Comparison of ENCODE assay signal across 8 mouse cellular contexts in genomic region chr19:10841721-10842626, GRCm38 (mm10). TPM values are rescaled to one million over a fixed set of nuclear protein-coding genes. Genes with fewer than 3 reads are reported as not detected.
A peak's percentile ranks its signal among the peaks of the same experiment; 100 is the strongest.
DNase-seq lines count a peak whose midpoint lies in the region; ATAC-seq and TF ChIP-seq lines count a peak whose summit lies in the region.

No protein-coding gene starts in this region.

- H3K27me3 ChIP-seq in heart, embryonic 15.5 days: no peaks in the 10 kb centered on the region
- no peaks in the 10 kb centered on the region; the same call in 1 of the 2 replicates for H3K27me3 ChIP-seq in liver, embryonic 14.5 days (ENCODE audit: control insufficient read depth, insufficient read depth, low read length)
- no peaks in the 10 kb centered on the region for H3K27me3 ChIP-seq in small intestine, adult 2 months (ENCODE audit: control insufficient read depth, insufficient read depth, low read length)
- H3K27me3 ChIP-seq in hindbrain, embryonic 11.5 days (ENCODE audit: control insufficient read depth, insufficient read depth, low read length): peaks cover 2% of the 10 kb centered on the region
- no peaks in the 10 kb centered on the region for H3K27me3 ChIP-seq in forebrain, embryonic 16.5 days (replicated peaks; ENCODE audit: control insufficient read depth, insufficient read depth, low read length)

- WGBS in heart, embryonic 15.5 days: 45% methylated on average over 16 of the region's 16 CpGs
- 17% methylated on average over 16 of the region's 16 CpGs for WGBS in liver, embryonic 14.5 days (ENCODE audit: insufficient replicate concordance)
- 64% methylated on average over 16 of the region's 16 CpGs for WGBS in small intestine, adult 2 months
- WGBS in hindbrain, embryonic 11.5 days: 31% methylated on average over 16 of the region's 16 CpGs
- WGBS in forebrain, embryonic 16.5 days: 76% methylated on average over 16 of the region's 16 CpGs

- H3K27ac ChIP-seq in heart, embryonic 15.5 days: no peak overlapping the region
- no peak overlapping the region for H3K27ac ChIP-seq in liver, embryonic 14.5 days
- peak overlapping the region; percentile 79 for H3K27ac ChIP-seq in small intestine, adult 2 months (ENCODE audit: insufficient read depth, low read depth, low read length)
- H3K27ac ChIP-seq in hindbrain, embryonic 11.5 days (ENCODE audit: low read depth, low read length): no peak overlapping the region
- H3K27ac ChIP-seq in forebrain, embryonic 16.5 days (ENCODE audit: low read length): no peak overlapping the region

- TF ChIP-seq CTCF in liver, embryonic 14.5 days (IDR thresholded peaks at IDR 0.05; ENCODE audit: low read depth): no peak
- no peak for TF ChIP-seq CTCF in small intestine, adult 2 months (IDR thresholded peaks at IDR 0.05; ENCODE audit: extremely low read depth, insufficient read length, insufficient replicate concordance, low read depth, low read length)

- H3K9ac ChIP-seq in heart, embryonic 15.5 days: no peak overlapping the region
- H3K9ac ChIP-seq in liver, embryonic 14.5 days (replicated peaks): no peak overlapping the region
- H3K9ac ChIP-seq in hindbrain, embryonic 11.5 days (ENCODE audit: low read depth, low read length): no peak overlapping the region
- no peak overlapping the region for H3K9ac ChIP-seq in forebrain, embryonic 16.5 days (replicated peaks; ENCODE audit: low read depth, low read length)

- no peak for TF ChIP-seq POLR2A in small intestine, adult 2 months (IDR thresholded peaks at IDR 0.05; ENCODE audit: low read depth, low read length)

- no peak for TF ChIP-seq EP300 in liver, embryonic 14.5 days (IDR thresholded peaks at IDR 0.05; ENCODE audit: low read depth)

- no peaks in the 10 kb centered on the region for H3K9me3 ChIP-seq in heart, embryonic 15.5 days (replicated peaks)
- no peaks in the 10 kb centered on the region for H3K9me3 ChIP-seq in liver, embryonic 14.5 days (ENCODE audit: control insufficient read depth, low read length)
- H3K9me3 ChIP-seq in hindbrain, embryonic 11.5 days (ENCODE audit: control insufficient read depth, low read length): no peaks in the 10 kb centered on the region
- no peaks in the 10 kb centered on the region for H3K9me3 ChIP-seq in forebrain, embryonic 16.5 days (ENCODE audit: control insufficient read depth, low read length)

- peaks cover 3% of the 10 kb centered on the region; the same call in 1 of the 2 replicates for H3K4me1 ChIP-seq in heart, embryonic 15.5 days (replicated peaks)
- 0 out of 4 replicates have a peak, but pooled peaks cover 0 to 2% of the 10 kb centered on the region in 2 experiments for H3K4me1 ChIP-seq in liver, embryonic 14.5 days (replicated peaks; ENCODE audit: control insufficient read depth in 2 of 2, insufficient read depth in 2 of 2, low read length in 1 of 2)
- no peaks in the 10 kb centered on the region; the same call in none of the 2 replicates for H3K4me1 ChIP-seq in small intestine, adult 2 months (ENCODE audit: control insufficient read depth, insufficient read depth, insufficient read length, low read length)
- no peaks in the 10 kb centered on the region; the same call in 1 of the 2 replicates for H3K4me1 ChIP-seq in hindbrain, embryonic 11.5 days (replicated peaks; ENCODE audit: control insufficient read depth, insufficient read depth, low read length)
- H3K4me1 ChIP-seq in forebrain, embryonic 16.5 days (replicated peaks; ENCODE audit: control insufficient read depth, insufficient read depth, low read length): no peaks in the 10 kb centered on the region

- no peak overlapping the region for H3K4me3 ChIP-seq in heart, embryonic 15.5 days
- no peak overlapping the region for H3K4me3 ChIP-seq in liver, embryonic 14.5 days (ENCODE audit: insufficient read depth in 1 of 2, low read depth in 2 of 2, low read length in 2 of 2)
- peak overlapping the region; percentile 53 for H3K4me3 ChIP-seq in small intestine, adult 2 months (ENCODE audit: low read depth, low read length)
- no peak overlapping the region for H3K4me3 ChIP-seq in hindbrain, embryonic 11.5 days (ENCODE audit: low read depth, low read length)
- H3K4me3 ChIP-seq in forebrain, embryonic 16.5 days (replicated peaks; ENCODE audit: low read length): no peak overlapping the region

- ATAC-seq in heart, embryonic 15.5 days (replicated peaks; ENCODE audit: insufficient number of reproducible peaks, insufficient read depth, low FRiP score, low read depth): no peak
- peak; percentile 50; the same call in 1 of the 2 replicates for ATAC-seq in liver, embryonic 14.5 days (ENCODE audit: insufficient read depth)
- no peak for ATAC-seq in hindbrain, embryonic 11.5 days (ENCODE audit: low FRiP score)
- no peak for ATAC-seq in forebrain, embryonic 16.5 days

- H3K36me3 ChIP-seq in heart, embryonic 15.5 days: no peaks in the 10 kb centered on the region
- no peaks in the 10 kb centered on the region for H3K36me3 ChIP-seq in liver, embryonic 14.5 days (replicated peaks; ENCODE audit: control insufficient read depth, insufficient read depth, low read depth)
- no peaks in the 10 kb centered on the region for H3K36me3 ChIP-seq in small intestine, adult 2 months (ENCODE audit: control insufficient read depth, insufficient read depth, low read length)
- H3K36me3 ChIP-seq in hindbrain, embryonic 11.5 days (ENCODE audit: control insufficient read depth, insufficient read depth, low read length): no peaks in the 10 kb centered on the region
- no peaks in the 10 kb centered on the region for H3K36me3 ChIP-seq in forebrain, embryonic 16.5 days (ENCODE audit: control insufficient read depth, insufficient read depth)

- DNase-seq in layer of hippocampus, adult 9-11 months: peak; percentile 83
- DNase-seq in layer of hippocampus, postnatal 14 days (ENCODE audit: low spot score in 2 of 2): no peak
- peak; percentile 11 to 29 (median 15) for DNase-seq in liver, embryonic 14.5 days (ENCODE audit: low read depth in 3 of 3, low spot score in 3 of 3)
- no peak for DNase-seq in hindbrain, embryonic 11.5 days (ENCODE audit: low spot score)
- DNase-seq in left cerebral cortex, postnatal 4 days: no peak

- H3K4me2 ChIP-seq in heart, embryonic 15.5 days: peak overlapping the region; percentile 40
- H3K4me2 ChIP-seq in liver, embryonic 14.5 days (ENCODE audit: low read depth): peak overlapping the region; percentile 33
- no peak overlapping the region for H3K4me2 ChIP-seq in hindbrain, embryonic 11.5 days (replicated peaks; ENCODE audit: low read depth, low read length)
- H3K4me2 ChIP-seq in forebrain, embryonic 16.5 days (ENCODE audit: low read length): no peak overlapping the region

- intact Hi-C loops in left cerebral cortex, postnatal 4 days (cut with DNase I): no loop called here

RNA-seq across cellular contexts. Expression of gene Slc15a3, which starts 2.4 kb away (rescaled TPM):
- 1 to 10 TPM; 1.8 to 3.0 TPM for total RNA-seq in layer of hippocampus, postnatal 14 days (2021)
- 0.30 and 0.99 TPM in 2 replicates for polyA plus RNA-seq in heart, embryonic 15.5 days (2015; fragmentation: Nextera tagmentation; extraction: Ambion mirVana)
- 3.7 and 3.8 TPM in 2 replicates for polyA plus RNA-seq in liver, embryonic 14.5 days (2012; rRNA removed)
- 0.90 and 1.4 TPM in 2 replicates for polyA plus RNA-seq in liver, embryonic 14.5 days (2014; fragmentation: Nextera tagmentation; extraction: Ambion mirVana)
- 9.1 and 14.4 TPM in 2 replicates for polyA plus RNA-seq in small intestine, adult 2 months (2012; rRNA removed)
- polyA plus RNA-seq in hindbrain, embryonic 11.5 days (2014; fragmentation: Nextera tagmentation; extraction: Ambion mirVana): 0.13 and 0.37 TPM in 2 replicates
- 1 to 10 TPM in 1 of 2 experiments, under 1 TPM in 1; 0.82 to 1.2 TPM for total RNA-seq in left cerebral cortex, postnatal 4 days (2021)
- 0.25 and 0.57 TPM in 2 replicates for polyA plus RNA-seq in forebrain, embryonic 16.5 days (2015; fragmentation: Nextera tagmentation; extraction: Ambion mirVana)

RNA-seq across cellular contexts. Expression of gene Cd6, which starts 12.1 kb away (rescaled TPM):
- total RNA-seq in layer of hippocampus, postnatal 14 days (2021): under 1 TPM; 0.14 to 0.41 TPM
- polyA plus RNA-seq in heart, embryonic 15.5 days (2015; fragmentation: Nextera tagmentation; extraction: Ambion mirVana): 0.56 TPM in 1 of 2 replicates, not detected in the other
- polyA plus RNA-seq in liver, embryonic 14.5 days (2012; rRNA removed): not detected in 2 replicates
- polyA plus RNA-seq in liver, embryonic 14.5 days (2014; fragmentation: Nextera tagmentation; extraction: Ambion mirVana): 0.05 TPM in 1 of 2 replicates, not detected in the other
- polyA plus RNA-seq in small intestine, adult 2 months (2012; rRNA removed): 3.0 and 5.4 TPM in 2 replicates
- polyA plus RNA-seq in hindbrain, embryonic 11.5 days (2014; fragmentation: Nextera tagmentation; extraction: Ambion mirVana): not detected in 2 replicates
- total RNA-seq in left cerebral cortex, postnatal 4 days (2021): not detected
- polyA plus RNA-seq in forebrain, embryonic 16.5 days (2015; fragmentation: Nextera tagmentation; extraction: Ambion mirVana): not detected in 2 replicates

RNA-seq across cellular contexts. Expression of gene Tmem132a, which starts 27.8 kb away (rescaled TPM):
- 100 to 1,000 TPM; 221 to 224 TPM for total RNA-seq in layer of hippocampus, postnatal 14 days (2021)
- 40.8 and 48.7 TPM in 2 replicates for polyA plus RNA-seq in heart, embryonic 15.5 days (2015; fragmentation: Nextera tagmentation; extraction: Ambion mirVana)
- polyA plus RNA-seq in liver, embryonic 14.5 days (2012; rRNA removed): 2.5 and 2.8 TPM in 2 replicates
- polyA plus RNA-seq in liver, embryonic 14.5 days (2014; fragmentation: Nextera tagmentation; extraction: Ambion mirVana): 1.6 and 2.2 TPM in 2 replicates
- 4.9 and 5.0 TPM in 2 replicates for polyA plus RNA-seq in small intestine, adult 2 months (2012; rRNA removed)
- polyA plus RNA-seq in hindbrain, embryonic 11.5 days (2014; fragmentation: Nextera tagmentation; extraction: Ambion mirVana): 56.2 and 61.3 TPM in 2 replicates
- 100 to 1,000 TPM; 214 to 236 TPM for total RNA-seq in left cerebral cortex, postnatal 4 days (2021)
- 176 and 195 TPM in 2 replicates for polyA plus RNA-seq in forebrain, embryonic 16.5 days (2015; fragmentation: Nextera tagmentation; extraction: Ambion mirVana)

RNA-seq across cellular contexts. Expression of gene Tmem109, which starts 39.8 kb away (rescaled TPM):
- 10 to 100 TPM; 33.2 to 40.9 TPM for total RNA-seq in layer of hippocampus, postnatal 14 days (2021)
- 93.2 and 106 TPM in 2 replicates for polyA plus RNA-seq in heart, embryonic 15.5 days (2015; fragmentation: Nextera tagmentation; extraction: Ambion mirVana)
- 10.9 and 11.1 TPM in 2 replicates for polyA plus RNA-seq in liver, embryonic 14.5 days (2012; rRNA removed)
- polyA plus RNA-seq in liver, embryonic 14.5 days (2014; fragmentation: Nextera tagmentation; extraction: Ambion mirVana): 16.1 and 16.5 TPM in 2 replicates
- polyA plus RNA-seq in small intestine, adult 2 months (2012; rRNA removed): 23.6 and 26.8 TPM in 2 replicates
- polyA plus RNA-seq in hindbrain, embryonic 11.5 days (2014; fragmentation: Nextera tagmentation; extraction: Ambion mirVana): 44.1 and 44.9 TPM in 2 replicates
- total RNA-seq in left cerebral cortex, postnatal 4 days (2021): 10 to 100 TPM; 36.6 to 39.2 TPM
- polyA plus RNA-seq in forebrain, embryonic 16.5 days (2015; fragmentation: Nextera tagmentation; extraction: Ambion mirVana): 43.7 and 46.1 TPM in 2 replicates

RNA-seq across cellular contexts. Expression of gene Prpf19, which starts 53.1 kb away (rescaled TPM):
- total RNA-seq in layer of hippocampus, postnatal 14 days (2021): 100 to 1,000 TPM; 198 to 203 TPM
- polyA plus RNA-seq in heart, embryonic 15.5 days (2015; fragmentation: Nextera tagmentation; extraction: Ambion mirVana): 29.4 and 31.2 TPM in 2 replicates
- polyA plus RNA-seq in liver, embryonic 14.5 days (2012; rRNA removed): 108 and 117 TPM in 2 replicates
- polyA plus RNA-seq in liver, embryonic 14.5 days (2014; fragmentation: Nextera tagmentation; extraction: Ambion mirVana): 15.7 and 19.1 TPM in 2 replicates
- polyA plus RNA-seq in small intestine, adult 2 months (2012; rRNA removed): 63.6 and 114 TPM in 2 replicates
- 50.4 and 58.6 TPM in 2 replicates for polyA plus RNA-seq in hindbrain, embryonic 11.5 days (2014; fragmentation: Nextera tagmentation; extraction: Ambion mirVana)
- total RNA-seq in left cerebral cortex, postnatal 4 days (2021): 100 to 1,000 TPM; 195 to 222 TPM
- polyA plus RNA-seq in forebrain, embryonic 16.5 days (2015; fragmentation: Nextera tagmentation; extraction: Ambion mirVana): 42.8 and 43.3 TPM in 2 replicates

Comparison
In these comparisons a context has a peak if more than half of its experiments do, and no peak if none do; other contexts are left out.
1. DNase-seq: peak in layer of hippocampus, adult 9-11 months (single experiment) and liver, embryonic 14.5 days (3 of 3); none in layer of hippocampus, postnatal 14 days (0 of 2), hindbrain, embryonic 11.5 days (single experiment) and left cerebral cortex, postnatal 4 days (single experiment).
2. H3K4me2 ChIP-seq: peak in heart, embryonic 15.5 days (single experiment) and liver, embryonic 14.5 days (single experiment); none in hindbrain, embryonic 11.5 days (single experiment) and forebrain, embryonic 16.5 days (single experiment).